Mouse (Mus musculus): ENCODE data around the gene Exo5.

Gene Exo5

DNA sequence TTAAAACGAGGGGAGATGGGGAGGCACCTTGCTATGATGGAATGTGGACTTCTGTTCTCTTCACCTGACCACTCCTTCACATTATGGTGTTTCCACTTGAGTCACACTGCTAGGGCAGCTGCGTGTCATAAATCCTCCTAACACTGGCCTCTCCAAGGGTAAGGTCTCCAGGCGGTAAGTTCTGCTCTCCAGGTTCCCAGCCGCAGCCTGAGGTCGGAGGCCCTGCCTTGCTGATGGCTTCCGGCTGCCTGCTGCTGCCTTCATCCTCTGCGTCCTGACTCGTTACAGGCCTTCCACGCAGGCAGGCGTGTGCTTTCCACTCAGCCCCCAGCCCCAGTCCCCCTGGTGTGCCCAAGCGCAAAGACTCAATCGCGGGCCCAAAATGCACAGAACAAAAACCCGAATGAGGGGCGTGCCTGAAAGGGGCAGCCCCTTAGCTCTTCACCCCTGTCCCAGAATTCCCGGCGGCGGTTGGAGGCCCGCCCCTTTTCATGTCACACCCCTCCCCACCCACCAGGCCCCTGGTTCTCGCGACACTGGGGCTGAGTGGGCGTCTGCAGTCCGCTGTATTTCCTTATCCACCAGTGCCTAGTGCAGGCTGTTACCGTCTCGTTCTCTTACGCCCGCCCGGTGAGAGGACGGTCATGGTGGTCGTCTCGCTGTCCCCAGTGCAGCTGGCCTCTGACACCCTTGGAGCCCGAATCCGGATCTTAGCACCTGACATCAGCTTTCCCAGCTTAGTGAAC lies at the start of gene Exo5:
Exo5 (minus strand) TSS at position 464 of the 746 bp plus-strand sequence.
- DNase-seq = peak; percentile 93

DNA sequence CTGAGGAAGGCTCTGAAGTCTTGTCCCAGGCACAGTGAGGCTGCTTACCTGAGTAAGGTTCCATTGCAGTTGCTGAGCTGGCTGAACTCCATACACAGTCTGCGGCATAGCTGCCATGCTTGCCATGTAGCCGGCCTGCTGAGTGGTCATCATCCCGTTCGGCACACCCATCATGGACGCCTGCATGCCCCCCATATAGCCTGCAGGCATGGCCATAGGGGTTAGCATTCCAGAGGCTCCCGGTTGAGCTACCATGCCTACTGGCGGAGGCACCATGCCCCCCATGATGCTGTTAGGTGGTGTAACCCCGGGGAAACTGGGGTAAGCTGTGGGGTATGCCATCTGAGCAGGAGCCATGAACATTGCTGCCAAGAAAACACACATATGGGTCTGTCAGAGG lies 47.0 kb upstream of the Exo5 start:
- no peak for DNase-seq

DNA sequence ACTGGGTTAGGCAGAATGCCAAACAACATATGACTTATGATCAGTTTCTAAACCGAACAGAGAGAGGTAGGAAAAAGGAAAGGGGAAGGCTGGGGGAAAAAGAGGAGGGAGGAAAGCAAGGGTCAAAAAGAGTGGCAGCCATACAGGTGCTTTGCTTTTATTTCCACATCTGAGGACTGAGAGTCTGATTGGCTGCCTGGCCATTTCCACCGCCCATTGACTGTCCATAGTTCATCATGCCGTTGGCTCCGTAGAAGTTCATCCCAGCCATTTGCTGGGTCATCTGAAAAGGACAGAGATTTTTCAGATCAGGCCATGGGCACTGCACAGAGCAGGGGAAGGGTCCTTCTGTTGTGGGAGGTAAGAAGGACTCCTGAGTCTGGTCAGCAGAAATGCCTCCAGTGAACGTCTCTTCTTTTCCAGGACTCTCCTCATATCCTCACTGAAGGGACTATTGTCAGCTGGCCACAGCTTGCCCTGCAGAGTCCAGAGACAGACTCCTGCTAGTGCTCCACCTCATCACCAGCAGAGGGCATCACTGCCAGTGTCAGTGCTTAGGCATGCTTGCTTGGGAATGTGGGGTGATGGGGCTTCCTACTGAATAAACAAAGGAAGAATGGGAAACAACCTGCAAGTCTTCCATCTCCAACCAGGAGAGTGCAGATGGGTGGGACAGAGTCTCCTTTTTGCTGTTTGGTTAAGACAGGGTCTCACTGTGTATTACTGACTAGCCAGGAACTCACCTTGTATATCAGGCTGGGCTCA lies 44.7 kb upstream of the Exo5 start:
- peak; percentile 39 for DNase-seq

DNA sequence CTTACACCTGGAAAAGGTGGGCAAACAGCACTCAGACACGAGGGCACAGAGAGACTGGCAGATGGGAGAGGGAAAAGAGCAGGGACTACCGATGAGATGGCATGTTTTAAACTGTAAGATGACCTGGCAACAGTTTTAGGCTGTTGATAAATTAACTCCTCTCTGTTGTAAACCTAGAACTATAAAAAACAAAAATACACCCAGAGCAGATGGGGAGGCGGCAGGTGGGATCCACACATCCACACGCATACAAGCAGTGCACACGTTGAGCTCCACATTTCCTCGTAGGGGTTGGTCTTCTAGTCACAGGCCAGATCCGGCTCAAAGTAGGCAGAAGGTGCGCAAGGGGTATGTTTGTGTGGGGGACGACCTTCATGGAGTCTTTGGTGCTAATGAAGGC lies 43.7 kb upstream of the Exo5 start:
- no peak for DNase-seq

DNA sequence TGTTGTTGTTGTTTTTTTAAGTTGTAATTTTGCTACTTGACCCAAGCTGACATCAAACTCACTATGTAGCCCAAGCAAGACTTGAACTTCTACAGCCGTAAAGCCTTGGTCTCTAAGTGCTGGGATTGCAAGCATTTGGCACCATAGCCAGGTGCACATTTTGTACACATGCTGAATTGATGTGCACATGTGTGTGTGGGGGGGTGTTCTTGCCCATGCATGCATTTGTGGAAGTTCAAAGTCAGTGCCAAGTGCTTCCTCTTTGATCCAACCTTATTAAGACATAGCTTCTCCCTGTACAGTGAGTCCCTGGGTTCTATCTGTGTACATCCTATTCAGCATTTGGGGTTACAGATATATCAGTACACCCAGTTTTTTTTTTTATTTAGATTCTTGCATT lies 30.8 kb upstream of the Exo5 start:
- DNase-seq = no peak

DNA sequence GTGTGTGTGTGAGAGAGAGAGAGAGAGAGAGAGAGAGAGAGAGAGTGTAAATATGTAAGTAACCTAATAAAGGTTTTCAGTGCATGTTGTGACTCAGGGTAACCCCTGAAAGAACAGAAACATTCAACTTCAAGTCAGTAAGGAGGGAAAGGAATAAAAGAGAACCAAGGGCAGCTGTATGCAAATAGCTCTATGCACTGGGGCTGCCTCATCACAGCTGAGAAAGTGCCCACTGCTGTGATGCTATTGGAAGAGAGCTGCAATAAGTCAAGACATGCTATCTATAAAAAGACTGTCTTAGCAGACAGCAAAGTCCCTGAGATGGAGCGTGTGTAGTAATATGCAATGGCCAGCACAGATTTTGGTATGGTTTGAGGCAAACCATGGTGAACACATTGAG lies 28.9 kb upstream of the Exo5 start:
- no peak for DNase-seq

DNA sequence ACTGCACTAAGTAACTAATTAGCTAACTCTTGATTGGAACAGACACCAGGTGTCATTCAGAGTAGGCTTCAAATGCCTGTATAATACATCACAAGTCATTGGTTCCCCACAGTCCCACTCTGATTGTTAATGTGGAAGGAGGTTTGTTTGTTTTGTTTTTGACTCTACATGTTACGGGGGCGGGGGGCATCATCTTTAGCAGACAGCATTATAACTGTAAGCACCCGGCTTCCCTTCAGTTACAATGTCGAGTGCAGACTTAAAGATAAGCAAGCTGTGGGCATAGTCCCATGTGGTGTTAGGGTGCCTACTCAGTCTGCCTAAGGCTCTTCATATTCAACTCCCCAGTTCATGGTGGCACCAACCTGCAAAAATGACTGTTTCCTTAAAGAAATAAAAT lies 28.2 kb upstream of the Exo5 start:
- DNase-seq = no peak

DNA sequence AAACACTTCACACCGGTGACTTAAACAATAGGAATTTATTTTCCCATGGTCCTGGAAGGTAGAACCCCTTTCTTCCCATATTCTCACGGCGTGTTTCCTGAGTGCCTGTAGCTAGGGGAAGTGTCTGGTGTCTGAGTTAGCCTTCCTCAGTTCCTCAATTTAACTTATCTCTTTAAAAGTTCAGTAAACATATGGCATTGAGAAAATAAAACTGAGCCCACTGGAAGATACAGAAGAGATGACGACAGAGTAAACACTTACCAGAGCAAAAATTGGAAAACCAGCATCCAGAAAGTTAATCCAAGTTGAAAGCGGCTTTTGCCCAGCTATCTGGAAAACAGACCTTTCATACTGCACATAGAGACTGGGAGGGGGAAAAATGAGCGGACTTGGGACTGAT lies 27.3 kb upstream of the Exo5 start:
- peak; percentile 27 for DNase-seq

DNA sequence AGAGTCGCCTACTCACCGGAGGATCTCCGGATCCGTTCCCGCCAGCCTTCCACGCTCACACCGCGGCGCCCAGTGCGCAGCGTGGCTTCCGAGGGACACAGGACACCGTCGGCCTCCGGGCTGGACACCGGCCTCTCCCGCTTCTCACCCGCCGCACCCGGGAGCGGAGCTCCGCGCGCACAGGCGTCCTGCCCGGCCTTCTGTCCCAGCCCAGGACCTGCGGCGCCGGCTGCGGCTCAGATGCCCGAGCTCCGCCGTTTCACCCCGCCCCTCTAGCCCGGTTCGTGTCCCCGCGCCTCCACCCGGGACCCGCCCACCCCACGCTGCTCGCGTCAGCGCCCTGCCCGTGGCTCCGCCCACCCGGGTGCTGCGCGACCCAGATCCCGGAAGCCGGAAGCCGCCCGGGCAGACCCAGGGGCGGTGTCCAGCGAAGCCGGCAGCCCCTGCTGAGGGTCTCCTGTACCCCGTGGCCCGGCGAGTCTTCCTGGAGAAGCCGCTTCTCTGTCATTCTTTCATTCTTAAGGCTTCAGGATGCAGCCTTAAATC lies 26.7 kb upstream of the Exo5 start, which contains the start of gene Zfp69:
Zfp69 (minus strand) TSS at position 272 of the 546 bp plus-strand sequence.
- peak; percentile 84 for DNase-seq

DNA sequence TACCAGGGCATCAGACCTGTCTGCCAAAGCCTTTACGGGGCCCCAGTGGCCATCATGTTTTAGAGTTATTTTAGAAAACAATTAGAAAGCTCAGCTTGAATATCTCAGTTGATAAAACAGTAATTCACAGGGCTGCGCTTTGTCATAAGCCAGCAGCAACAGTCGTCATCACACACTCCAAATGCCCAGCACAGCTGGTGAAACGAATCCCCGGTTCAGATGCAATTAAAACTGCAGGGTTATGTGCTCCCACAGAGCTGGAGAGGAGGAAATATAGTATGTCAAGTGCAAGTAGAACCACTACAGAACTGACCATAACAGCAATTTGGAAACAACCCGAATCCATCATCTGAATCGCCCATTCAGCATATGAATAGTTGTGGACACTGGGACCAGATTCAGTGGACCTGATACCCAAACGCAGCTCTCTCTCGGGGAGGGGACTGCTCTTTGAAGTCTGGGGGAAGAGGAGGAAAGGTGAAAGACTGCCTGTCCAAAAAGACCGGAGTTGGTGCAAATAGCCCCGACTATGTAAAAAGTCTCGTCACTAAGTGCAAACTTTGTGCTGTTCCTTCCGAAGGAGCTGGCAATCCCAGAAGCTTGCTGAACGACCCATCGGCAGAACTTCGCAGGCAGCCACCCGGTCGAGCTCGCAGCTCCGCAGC lies 26.1 kb upstream of the Exo5 start:
- no peak for DNase-seq

DNA sequence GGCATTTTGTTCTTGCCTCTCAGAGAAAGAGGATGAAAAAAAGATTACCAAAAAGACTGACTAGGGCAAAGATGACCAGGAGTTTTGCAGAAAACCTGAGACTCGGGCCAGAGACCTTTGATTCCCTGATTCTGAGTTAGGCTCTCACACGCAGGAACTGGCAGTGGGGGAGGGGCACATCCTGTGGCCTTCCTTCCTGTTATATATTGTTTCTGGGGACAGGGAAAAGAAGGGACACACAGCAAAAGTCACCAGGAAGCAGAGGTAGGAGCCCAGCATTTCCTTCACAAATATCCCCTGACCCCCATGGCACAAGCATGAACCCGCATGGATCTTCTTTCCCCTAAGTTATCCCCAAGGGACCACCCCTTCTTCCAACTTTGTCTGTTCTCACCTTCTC lies 24.1 kb upstream of the Exo5 start:
- DNase-seq = no peak

DNA sequence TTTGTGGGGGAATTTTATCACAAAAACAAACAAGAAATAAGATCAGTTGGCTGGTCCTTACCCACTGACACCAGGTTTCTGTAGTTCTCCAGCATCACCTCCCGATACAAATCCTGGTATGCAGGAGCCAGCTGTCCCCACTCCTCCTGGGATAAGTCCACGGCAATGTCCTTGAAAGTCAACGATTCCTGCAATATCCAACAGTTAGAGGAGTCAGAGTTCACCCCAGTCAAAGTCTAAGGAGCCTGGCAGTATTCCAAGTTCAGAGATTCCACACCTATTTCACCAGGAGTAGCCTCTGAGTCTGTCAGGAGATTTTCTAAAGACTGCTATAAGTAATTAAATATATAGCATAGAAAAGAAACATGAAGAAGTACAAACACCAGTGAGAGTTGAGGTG lies 10.2 kb upstream of the Exo5 start:
- no peak for DNase-seq

DNA sequence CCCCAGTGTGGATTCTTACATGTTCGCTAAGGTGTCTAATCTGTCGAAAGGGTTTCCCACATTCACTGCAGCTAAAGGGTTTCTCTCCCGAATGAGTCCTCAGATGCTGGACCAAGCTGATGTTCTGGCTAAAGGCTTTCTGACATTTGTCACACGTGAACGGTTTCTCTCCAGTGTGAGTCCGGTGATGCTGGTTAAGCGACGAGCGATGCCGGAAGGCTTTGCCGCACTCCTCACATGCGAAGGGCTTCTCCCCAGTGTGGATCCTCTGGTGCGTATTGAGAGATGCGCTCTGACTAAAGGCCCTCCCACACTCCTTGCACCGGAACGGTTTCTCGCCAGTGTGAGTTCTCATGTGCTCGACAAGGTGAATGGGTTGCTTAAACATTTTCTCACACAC lies 5.9 kb upstream of the Exo5 start:
- no peak for DNase-seq

DNA sequence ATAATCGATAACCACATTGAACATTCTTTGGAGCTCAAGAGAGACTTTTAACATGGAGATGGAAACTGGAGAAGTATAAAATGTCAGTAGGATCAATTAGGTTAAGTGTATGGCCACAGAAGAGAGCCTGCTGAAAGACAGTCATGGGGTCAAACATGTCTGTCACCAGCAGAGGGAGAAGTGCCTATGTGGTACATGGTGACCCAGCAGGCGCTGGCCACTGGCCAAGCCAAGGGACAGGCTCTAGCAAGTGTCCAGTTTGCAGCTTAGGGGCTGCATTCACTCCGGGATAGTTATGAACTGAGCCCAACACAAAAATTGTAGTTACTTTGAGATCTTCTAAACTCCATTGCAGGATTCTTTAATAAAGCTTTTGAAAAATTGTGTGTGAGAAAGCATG lies 3.9 kb upstream of the Exo5 start:
- DNase-seq = no peak

DNA sequence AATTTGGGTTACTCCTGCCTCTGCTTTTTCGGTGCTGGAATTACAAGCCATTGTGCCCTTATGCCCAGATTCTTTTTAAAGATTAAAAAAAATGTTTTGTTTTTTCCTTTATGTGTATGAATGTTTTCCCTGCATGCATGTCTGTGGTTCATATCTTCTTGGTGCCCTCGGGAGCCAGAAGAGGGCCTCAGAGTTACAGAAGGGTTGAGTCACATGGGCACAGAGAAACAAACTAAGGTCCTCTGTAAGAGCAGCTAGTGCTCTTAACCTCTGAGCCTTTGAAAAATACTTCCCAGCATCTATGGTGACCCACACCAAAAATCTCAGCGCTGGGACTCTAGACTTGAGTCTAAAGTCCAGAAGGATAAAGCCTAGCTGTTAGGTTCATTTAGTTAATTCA lies 569 bp upstream of the Exo5 start:
- peak; percentile 58 for DNase-seq

DNA sequence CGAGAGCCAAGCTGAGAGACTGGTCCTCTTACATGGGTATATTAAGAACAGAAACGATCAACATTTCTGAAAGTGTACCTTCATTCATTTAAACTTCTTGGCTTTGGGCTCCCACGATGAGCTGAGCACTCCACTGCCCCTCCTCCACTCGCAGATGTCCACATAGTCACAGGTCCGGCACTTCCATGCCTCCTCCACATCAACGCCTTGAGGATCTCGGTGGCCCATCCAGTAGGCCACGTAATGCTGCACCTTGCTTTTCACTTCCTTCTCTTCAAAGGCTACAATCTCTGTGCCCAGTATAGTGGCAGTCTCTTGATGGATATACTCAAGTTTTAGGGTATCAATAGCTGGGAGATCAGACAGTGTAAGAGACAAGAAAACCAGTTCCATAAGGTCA lies 3.4 kb downstream of the Exo5 start:
- no peak for DNase-seq

DNA sequence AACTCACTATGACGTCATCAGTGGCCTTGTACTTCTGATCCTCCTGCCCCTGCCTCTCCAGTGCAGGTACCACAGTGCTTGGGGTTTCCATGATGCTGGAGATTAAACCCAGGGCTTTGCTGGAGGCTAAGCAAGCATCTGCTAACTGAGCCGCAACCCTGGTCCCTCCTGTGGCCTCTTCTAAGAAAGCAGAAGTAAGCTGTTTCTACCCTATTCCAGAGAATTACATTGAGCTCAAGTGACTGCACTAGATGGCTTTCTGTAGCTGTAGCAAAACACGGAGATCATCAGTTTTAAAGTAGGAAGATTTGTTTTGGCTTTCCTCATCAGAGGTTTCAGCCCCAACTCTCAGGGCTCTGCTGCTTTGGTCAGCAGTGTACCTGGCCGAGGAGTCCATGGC lies 10.3 kb downstream of the Exo5 start:
- no peak for DNase-seq

DNA sequence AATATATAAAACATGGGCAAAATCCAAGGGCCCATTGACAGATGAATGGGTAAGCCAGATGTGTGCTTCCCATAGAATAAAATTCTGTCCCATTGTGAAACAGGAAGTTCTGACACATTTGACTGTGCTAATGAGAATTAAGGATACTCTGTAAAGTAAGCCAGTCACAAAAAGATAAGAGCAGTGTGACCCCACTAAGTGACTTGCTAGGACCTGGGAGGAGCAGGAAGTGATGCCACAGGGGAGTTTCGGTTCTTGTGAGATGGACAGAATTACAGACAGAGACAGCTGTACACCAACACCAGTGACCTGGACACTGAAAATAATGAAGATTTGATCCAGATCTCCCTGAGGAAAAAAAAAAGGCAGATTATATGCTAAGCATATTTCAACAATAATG lies 11.0 kb downstream of the Exo5 start:
- DNase-seq = no peak

DNA sequence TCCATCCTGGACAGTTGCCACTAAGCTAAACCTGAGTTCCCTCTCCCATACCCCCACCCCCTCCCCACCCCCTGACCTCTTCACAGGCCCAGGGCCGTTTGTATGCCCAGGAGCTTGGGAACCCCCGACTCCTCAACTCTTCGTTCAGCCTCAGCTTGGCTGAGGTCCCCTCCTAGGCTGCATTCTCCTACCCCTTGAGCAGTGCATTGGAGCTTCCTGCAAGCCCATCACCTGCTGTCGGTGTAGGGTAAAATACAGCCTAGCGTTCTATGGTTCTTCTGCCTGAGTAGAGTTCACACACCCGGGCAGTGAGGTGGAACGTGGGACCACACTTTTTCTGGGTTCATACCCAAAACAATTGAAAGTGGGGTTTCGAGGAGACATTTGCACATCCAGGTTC lies 11.4 kb downstream of the Exo5 start:
- DNase-seq = no peak

DNA sequence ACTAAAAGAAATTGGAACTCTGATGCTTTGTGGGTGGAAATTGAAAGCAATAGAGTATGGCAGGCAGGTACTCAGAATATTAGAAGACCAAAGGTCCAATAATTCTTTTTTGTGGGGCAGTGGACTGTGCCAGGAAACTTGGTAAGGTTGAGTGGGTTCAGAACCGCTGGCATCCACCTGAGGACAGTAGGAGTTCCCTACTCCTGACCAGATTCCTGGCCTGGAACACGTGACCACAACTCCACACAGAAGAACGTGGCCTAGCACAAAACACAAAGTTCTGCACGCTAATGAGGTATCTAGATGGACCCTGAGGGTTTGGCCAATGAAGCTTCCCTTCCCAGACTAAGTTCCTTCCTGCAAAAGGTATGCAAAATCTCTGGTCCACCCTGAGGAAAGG lies 12.0 kb downstream of the Exo5 start:
- DNase-seq = no peak

DNA sequence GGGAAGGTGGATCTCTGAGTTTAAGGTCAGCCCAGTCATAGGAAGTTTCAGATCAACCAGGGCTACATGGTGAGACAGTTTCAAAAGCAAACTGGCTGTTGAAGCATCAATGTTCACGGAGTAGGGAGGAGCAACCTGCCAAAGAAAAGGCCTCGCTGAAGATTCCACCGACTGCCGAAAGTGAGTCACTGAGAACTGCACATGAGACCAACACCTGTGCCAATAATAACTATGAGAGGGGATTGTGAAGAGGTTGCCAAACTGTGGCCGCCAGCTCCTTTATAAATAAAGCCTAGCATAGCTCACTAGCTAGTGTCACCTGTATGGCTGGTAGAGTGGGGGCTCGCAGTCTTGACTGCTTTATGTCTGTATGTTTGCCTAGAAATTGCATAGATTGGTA lies 13.7 kb downstream of the Exo5 start:
- no peak for DNase-seq

DNA sequence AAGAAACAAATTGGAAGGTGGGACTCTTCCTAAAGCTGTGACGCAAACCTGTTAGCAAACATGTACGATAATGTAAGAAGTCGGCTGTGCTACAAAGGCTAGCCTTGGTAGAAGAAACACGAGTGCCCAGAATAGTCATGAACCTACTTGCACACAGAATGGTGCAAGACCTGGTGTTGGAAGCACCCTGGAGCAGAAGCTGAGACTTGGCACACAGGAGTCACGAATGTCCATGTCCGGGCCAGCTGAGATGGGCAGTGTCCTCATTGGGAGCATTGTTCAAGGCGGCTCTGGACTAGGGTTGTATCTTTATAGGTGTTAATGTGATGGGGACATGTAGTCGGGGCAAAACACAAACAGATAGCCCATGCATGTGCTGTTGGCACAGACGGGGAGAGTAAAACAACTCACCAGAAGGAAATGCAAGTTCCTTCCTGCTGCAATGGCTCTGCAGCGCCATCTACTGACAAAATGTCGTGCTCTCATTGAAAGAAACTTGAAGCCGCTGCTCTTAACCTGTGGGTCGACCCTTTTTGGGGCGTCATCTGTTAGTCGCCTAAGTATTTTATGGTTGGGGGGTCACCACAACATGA lies 15.2 kb downstream of the Exo5 start:
- no peak for DNase-seq

DNA sequence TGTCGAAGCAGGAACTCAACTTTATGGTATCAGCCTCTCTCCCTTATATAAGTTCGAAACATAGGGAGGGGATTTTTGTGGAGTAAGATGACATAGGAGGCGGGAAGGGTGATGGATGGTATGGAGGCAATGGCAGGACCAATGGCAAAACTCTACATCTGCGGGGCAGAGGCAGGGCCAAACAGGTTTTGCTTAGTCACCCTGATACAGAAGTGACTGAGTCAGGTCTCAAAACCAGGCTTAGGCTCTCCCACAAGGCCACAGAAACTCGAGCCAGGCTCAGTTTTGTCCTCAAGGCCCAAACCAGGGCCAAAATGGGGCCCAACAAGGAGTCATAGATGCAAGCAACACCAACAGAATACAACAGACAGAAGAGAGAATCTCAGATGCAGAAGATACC lies 19.2 kb downstream of the Exo5 start:
- DNase-seq = no peak
